Mouse (Mus musculus): ENCODE measurements around the gene Ints6l. TPM values are rescaled to one million over a fixed set of nuclear protein-coding genes. Genes with fewer than 3 reads are reported as not detected.

Ints6l gene
- 18.6 and 19.0 TPM in 2 replicates for polyA plus RNA-seq (2015; fragmentation: Nextera tagmentation; extraction: Ambion mirVana)

GRCm38 (mm10) chrX:56454671-56455371 is at the start of gene Ints6l:
Gene Ints6l, plus strand, starts transcription at chrX:56454857.
- peaks cover 3% of the 10 kb centered on the region; the same call in 1 of the 2 replicates for H3K4me1 ChIP-seq (ENCODE audit: control insufficient read depth, insufficient read depth, low read length)
- H3K9me3 ChIP-seq (replicated peaks; ENCODE audit: control insufficient read depth, low read length): no peaks in the 10 kb centered on the region
- H3K36me3 ChIP-seq (ENCODE audit: control insufficient read depth, insufficient read depth): no peaks in the 10 kb centered on the region
- 15% methylated on average over 20 of the region's 22 CpGs for WGBS
- peak within 1 kb of the TSS; percentile 93 for H3K27ac ChIP-seq (ENCODE audit: low read length)
- H3K4me3 ChIP-seq (ENCODE audit: low read length): peak within 1 kb of the TSS; percentile 70
- peak within 1 kb of the TSS; percentile 73 for H3K4me2 ChIP-seq (ENCODE audit: low read depth, low read length)
- ATAC-seq (replicated peaks; ENCODE audit: extremely low read depth, insufficient read depth, low FRiP score): peak; percentile 81
- peak within 1 kb of the TSS; percentile 85 for H3K9ac ChIP-seq (ENCODE audit: low read length)
- no peaks in the 10 kb centered on the region for H3K27me3 ChIP-seq (ENCODE audit: control insufficient read depth, insufficient read depth, low read length)

- no peak overlapping the region for H3K4me3 ChIP-seq (ENCODE audit: low read length)
- no peaks in the 10 kb centered on the region for H3K27me3 ChIP-seq (ENCODE audit: control insufficient read depth, insufficient read depth, low read length)
- 57% methylated on average over 1 of the region's 1 CpGs for WGBS
- no peak overlapping the region for H3K4me2 ChIP-seq (ENCODE audit: low read depth, low read length)
- no peaks in the 10 kb centered on the region for H3K36me3 ChIP-seq (ENCODE audit: control insufficient read depth, insufficient read depth)
- no peaks in the 10 kb centered on the region for H3K4me1 ChIP-seq (ENCODE audit: control insufficient read depth, insufficient read depth, low read length)
- H3K27ac ChIP-seq (ENCODE audit: low read length): no peak overlapping the region
- no peak for ATAC-seq (replicated peaks; ENCODE audit: extremely low read depth, insufficient read depth, low FRiP score)
- no peaks in the 10 kb centered on the region; the same call in 1 of the 2 replicates for H3K9me3 ChIP-seq (replicated peaks; ENCODE audit: control insufficient read depth, low read length)
- H3K9ac ChIP-seq (ENCODE audit: low read length): no peak overlapping the region
Measured at GRCm38 (mm10) chrX:56405482-56405881, 49.2 kb upstream of the Ints6l start.

- Histone ChIP-seq H3K4me1 (ENCODE audit: control insufficient read depth, insufficient read depth, low read length) (no peaks in the 10 kb centered on the region), H3K27me3 (ENCODE audit: control insufficient read depth, insufficient read depth, low read length) (no peaks in the 10 kb centered on the region), H3K9ac (ENCODE audit: low read length) (no peak overlapping the region), H3K4me3 (ENCODE audit: low read length) (no peak overlapping the region), H3K4me2 (ENCODE audit: low read depth, low read length) (no peak overlapping the region), H3K27ac (ENCODE audit: low read length) (no peak overlapping the region), H3K36me3 (ENCODE audit: control insufficient read depth, insufficient read depth) (no peaks in the 10 kb centered on the region), H3K9me3 (replicated peaks; ENCODE audit: control insufficient read depth, low read length) (no peaks in the 10 kb centered on the region; the same call in 1 of the 2 replicates)
- no peak for ATAC-seq (replicated peaks; ENCODE audit: extremely low read depth, insufficient read depth, low FRiP score)
- 54% methylated on average over 5 of the region's 5 CpGs for WGBS
Measured at GRCm38 (mm10) chrX:56406128-56406527, 48.5 kb upstream of the Ints6l start.

GRCm38 (mm10) chrX:56416277-56416676 is 38.4 kb upstream of the Ints6l start:
- WGBS: 45% methylated on average over 3 of the region's 3 CpGs
- no peak overlapping the region for H3K4me3 ChIP-seq (ENCODE audit: low read length)
- H3K9me3 ChIP-seq (replicated peaks; ENCODE audit: control insufficient read depth, low read length): no peaks in the 10 kb centered on the region
- H3K4me1 ChIP-seq (ENCODE audit: control insufficient read depth, insufficient read depth, low read length): no peaks in the 10 kb centered on the region
- no peak overlapping the region for H3K27ac ChIP-seq (ENCODE audit: low read length)
- no peak overlapping the region for H3K4me2 ChIP-seq (ENCODE audit: low read depth, low read length)
- no peaks in the 10 kb centered on the region for H3K36me3 ChIP-seq (ENCODE audit: control insufficient read depth, insufficient read depth)
- H3K9ac ChIP-seq (ENCODE audit: low read length): no peak overlapping the region
- no peaks in the 10 kb centered on the region for H3K27me3 ChIP-seq (ENCODE audit: control insufficient read depth, insufficient read depth, low read length)
- no peak for ATAC-seq (replicated peaks; ENCODE audit: extremely low read depth, insufficient read depth, low FRiP score)

- Histone ChIP-seq H3K27ac (ENCODE audit: low read length) (no peak overlapping the region), H3K27me3 (ENCODE audit: control insufficient read depth, insufficient read depth, low read length) (no peaks in the 10 kb centered on the region), H3K9ac (ENCODE audit: low read length) (no peak overlapping the region), H3K9me3 (replicated peaks; ENCODE audit: control insufficient read depth, low read length) (no peaks in the 10 kb centered on the region), H3K36me3 (ENCODE audit: control insufficient read depth, insufficient read depth) (no peaks in the 10 kb centered on the region), H3K4me3 (ENCODE audit: low read length) (no peak overlapping the region), H3K4me1 (ENCODE audit: control insufficient read depth, insufficient read depth, low read length) (no peaks in the 10 kb centered on the region), H3K4me2 (ENCODE audit: low read depth, low read length) (no peak overlapping the region)
- ATAC-seq (replicated peaks; ENCODE audit: extremely low read depth, insufficient read depth, low FRiP score): no peak
- WGBS: 55% methylated on average over 4 of the region's 4 CpGs
Measured at GRCm38 (mm10) chrX:56417541-56417940, 37.1 kb upstream of the Ints6l start.

GRCm38 (mm10) chrX:56430601-56431000 is 24.1 kb upstream of the Ints6l start:
- H3K4me2 ChIP-seq (ENCODE audit: low read depth, low read length): no peak overlapping the region
- WGBS: 52% methylated on average over 2 of the region's 2 CpGs
- H3K27ac ChIP-seq (ENCODE audit: low read length): no peak overlapping the region
- no peak overlapping the region for H3K4me3 ChIP-seq (ENCODE audit: low read length)
- no peaks in the 10 kb centered on the region for H3K27me3 ChIP-seq (ENCODE audit: control insufficient read depth, insufficient read depth, low read length)
- no peaks in the 10 kb centered on the region for H3K36me3 ChIP-seq (ENCODE audit: control insufficient read depth, insufficient read depth)
- H3K9me3 ChIP-seq (replicated peaks; ENCODE audit: control insufficient read depth, low read length): no peaks in the 10 kb centered on the region
- no peak for ATAC-seq (replicated peaks; ENCODE audit: extremely low read depth, insufficient read depth, low FRiP score)
- no peak overlapping the region for H3K9ac ChIP-seq (ENCODE audit: low read length)
- no peaks in the 10 kb centered on the region for H3K4me1 ChIP-seq (ENCODE audit: control insufficient read depth, insufficient read depth, low read length)

GRCm38 (mm10) chrX:56435758-56436283 is 18.8 kb upstream of the Ints6l start:
- Histone ChIP-seq H3K9ac (ENCODE audit: low read length) (no peak overlapping the region), H3K4me1 (ENCODE audit: control insufficient read depth, insufficient read depth, low read length) (no peaks in the 10 kb centered on the region), H3K27me3 (ENCODE audit: control insufficient read depth, insufficient read depth, low read length) (no peaks in the 10 kb centered on the region), H3K4me3 (ENCODE audit: low read length) (no peak overlapping the region), H3K27ac (ENCODE audit: low read length) (no peak overlapping the region), H3K36me3 (ENCODE audit: control insufficient read depth, insufficient read depth) (no peaks in the 10 kb centered on the region), H3K4me2 (ENCODE audit: low read depth, low read length) (no peak overlapping the region), H3K9me3 (replicated peaks; ENCODE audit: control insufficient read depth, low read length) (no peaks in the 10 kb centered on the region)
- 35% methylated on average over 7 of the region's 7 CpGs for WGBS
- no peak for ATAC-seq (replicated peaks; ENCODE audit: extremely low read depth, insufficient read depth, low FRiP score)

GRCm38 (mm10) chrX:56446487-56447428 is 7.9 kb upstream of the Ints6l start:
- H3K4me1 ChIP-seq (ENCODE audit: control insufficient read depth, insufficient read depth, low read length): no peaks in the 10 kb centered on the region
- peak; percentile 60 for ATAC-seq (replicated peaks; ENCODE audit: extremely low read depth, insufficient read depth, low FRiP score)
- peak overlapping the region; percentile 9; the same call in 1 of the 2 replicates for H3K4me2 ChIP-seq (ENCODE audit: low read depth, low read length)
- H3K27ac ChIP-seq (ENCODE audit: low read length): peak overlapping the region; percentile 58
- H3K9ac ChIP-seq (ENCODE audit: low read length): no peak overlapping the region
- H3K4me3 ChIP-seq (ENCODE audit: low read length): no peak overlapping the region
- no peaks in the 10 kb centered on the region for H3K36me3 ChIP-seq (ENCODE audit: control insufficient read depth, insufficient read depth)
- no peaks in the 10 kb centered on the region for H3K27me3 ChIP-seq (ENCODE audit: control insufficient read depth, insufficient read depth, low read length)
- whole genome bisulfite sequencing: 46% methylated on average over 11 of the region's 11 CpGs
- no peaks in the 10 kb centered on the region for H3K9me3 ChIP-seq (replicated peaks; ENCODE audit: control insufficient read depth, low read length)
